Mouse (Mus musculus): ENCODE data around the gene Styxl1.

GRCm38 (mm10) chr5:135793996-135794858, 16.0 kb upstream of the Styxl1 start:
- TF ChIP-seq CTCF (IDR thresholded peaks at IDR 0.05; ENCODE audit: low read depth) (peak; percentile 97), EP300 (IDR thresholded peaks at IDR 0.05; ENCODE audit: low read depth) (no peak)
